Mouse (Mus musculus) MEL (cell line): ENCODE data around the gene Col19a1.

Experiments
- CHD2 ChIP-seq: IDR thresholded peaks from 2 replicates; pipeline ENCODE4 v1.6.1; 2011; ENCODE audit warnings: low read length, improper control_type of control experiment
- CTCF ChIP-seq, 3 experiments: IDR thresholded peaks in 2 of 3; conservative IDR thresholded peaks in 1 of 3; 2 replicates each; pipeline ENCODE4 v1.5.1; 2011 to 2012; ENCODE audit warnings: low read length in 3 of 3, low read depth in 2 of 3, mild to moderate bottlenecking in 2 of 3, improper control_type of control experiment in 1 of 3, inconsistent platforms in 1 of 3, mixed read lengths in 1 of 3, moderate library complexity in 1 of 3; ENCODE audit not compliant: control insufficient read depth in 1 of 3, insufficient read depth in 1 of 3, poor library complexity in 1 of 3, severe bottlenecking in 1 of 3
- E2F4 ChIP-seq: IDR thresholded peaks from 2 replicates; pipeline ENCODE4 v1.6.1; 2011; ENCODE audit warnings: low read depth, low read length, improper control_type of control experiment, borderline replicate concordance
- HCFC1 ChIP-seq: IDR thresholded peaks from 2 replicates; pipeline ENCODE4 v1.6.1; 2012; ENCODE audit warnings: low read depth, mild to moderate bottlenecking, inconsistent platforms, low read length, improper control_type of control experiment, moderate library complexity
- KAT2A ChIP-seq: conservative IDR thresholded peaks from 2 replicates; pipeline ENCODE4 v1.6.1; 2012; ENCODE audit warnings: low read depth, low read length, improper control_type of control experiment, inconsistent platforms
- MEF2A ChIP-seq: IDR thresholded peaks from 2 replicates; pipeline ENCODE4 v1.6.1; 2014; ENCODE audit warnings: low read depth, mild to moderate bottlenecking, inconsistent platforms, low read length, improper control_type of control experiment; ENCODE audit not compliant: poor library complexity, insufficient replicate concordance, severe bottlenecking; ENCODE audit errors: extremely low read depth
- MXI1 ChIP-seq: IDR thresholded peaks from 2 replicates; pipeline ENCODE4 v1.6.1; 2011; ENCODE audit warnings: mild to moderate bottlenecking, low read depth, low read length, improper control_type of control experiment
- MYB ChIP-seq: IDR thresholded peaks from 2 replicates; pipeline ENCODE4 v1.6.1; 2011; ENCODE audit warnings: mild to moderate bottlenecking, low read depth, low read length, improper control_type of control experiment
- POLR2A ChIP-seq, 2 experiments: IDR thresholded peaks; 2 replicates each; pipeline ENCODE4 v1.6.1; 2011 to 2012; ENCODE audit warnings: low read length in 2 of 2, mild to moderate bottlenecking in 2 of 2, control low read depth in 1 of 2, improper control_type of control experiment in 1 of 2, low read depth in 1 of 2, moderate library complexity in 1 of 2; ENCODE audit not compliant: control insufficient read depth in 1 of 2, insufficient read depth in 1 of 2, poor library complexity in 1 of 2
- SMC3 ChIP-seq: IDR thresholded peaks from 2 replicates; pipeline ENCODE4 v1.6.1; 2011; ENCODE audit warnings: low read depth, low read length, improper control_type of control experiment
- TCF12 ChIP-seq: IDR thresholded peaks from 2 replicates; pipeline ENCODE4 v1.6.1; 2014; ENCODE audit warnings: low read depth, mild to moderate bottlenecking, inconsistent platforms, low read length, improper control_type of control experiment, moderate library complexity
- ZKSCAN1 ChIP-seq: IDR thresholded peaks from 2 replicates; pipeline ENCODE4 v1.6.1; 2012; ENCODE audit warnings: low read depth, mild to moderate bottlenecking, inconsistent platforms, low read length, improper control_type of control experiment, moderate library complexity

GRCm38 (mm10) chr1:24374902-24375301, 212.4 kb downstream of the Col19a1 start:
- TF ChIP-seq CTCF (IDR thresholded peaks at IDR 0.05 in 2 of 3, conservative IDR thresholded peaks at IDR 0.05 in 1 of 3; ENCODE audit: control insufficient read depth in 1 of 3, insufficient read depth in 1 of 3, low read depth in 2 of 3, low read length in 3 of 3, poor library complexity in 1 of 3, severe bottlenecking in 1 of 3), result peak in 1 of 3 experiments; percentile 11; a peak in 1 of 6 replicates
- no peak for TF ChIP-seq E2F4
- TF ChIP-seq MXI1, result no peak
- TF ChIP-seq POLR2A (IDR thresholded peaks at IDR 0.05; ENCODE audit: control insufficient read depth in 1 of 2, insufficient read depth in 1 of 2, low read depth in 1 of 2, low read length in 2 of 2, poor library complexity in 1 of 2), result no peak
- no peak for TF ChIP-seq HCFC1
- TF ChIP-seq CHD2, result no peak
- no peak for TF ChIP-seq TCF12
- no peak for TF ChIP-seq MEF2A
- no peak for TF ChIP-seq MYB
- TF ChIP-seq ZKSCAN1, result no peak
- TF ChIP-seq SMC3, result no peak
- TF ChIP-seq KAT2A, result no peak
